In the genomic region with DNA sequence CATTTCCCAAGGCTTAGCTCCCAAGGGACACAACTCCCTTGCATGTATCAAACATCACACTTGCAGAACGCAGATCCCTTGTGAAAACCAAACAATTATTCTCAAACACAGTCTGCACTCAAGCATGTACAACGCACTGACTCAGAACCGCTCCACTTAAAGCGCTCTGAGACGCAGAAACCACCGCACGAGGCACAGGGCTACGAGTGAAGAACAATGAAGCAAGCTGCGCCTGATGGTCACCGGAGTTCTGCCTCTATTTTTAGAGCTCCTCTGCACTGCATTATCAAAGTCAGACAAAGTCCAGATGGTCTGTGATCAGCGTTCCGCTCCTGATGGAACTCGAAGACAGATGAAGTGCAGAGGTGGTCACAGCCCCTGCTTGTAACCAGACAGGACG, we compare ENCODE assay signal across 8 mouse cellular contexts. TPM values are rescaled to one million over a fixed set of nuclear protein-coding genes. Genes with fewer than 3 reads are reported as not detected.
DNase-seq lines count a peak whose midpoint lies in the region; ATAC-seq and TF ChIP-seq lines count a peak whose summit lies in the region.

No protein-coding gene starts in this region.

- peak overlapping the region; percentile 35 for H3K4me2 ChIP-seq in lung, embryonic 14.5 days
- peak overlapping the region; percentile 26; the same call in 1 of the 2 replicates for H3K4me2 ChIP-seq in forebrain, embryonic 11.5 days (ENCODE audit: low read depth, low read length, severe bottlenecking)
- H3K4me2 ChIP-seq in hindbrain, embryonic 13.5 days, result peak overlapping the region; percentile 49

- no peak overlapping the region for H3K4me3 ChIP-seq in lung, embryonic 14.5 days (ENCODE audit: low read depth, low read length)
- no peak overlapping the region for H3K4me3 ChIP-seq in forebrain, embryonic 11.5 days (ENCODE audit: low read depth, low read length)
- peak overlapping the region; percentile 16 for H3K4me3 ChIP-seq in hindbrain, embryonic 13.5 days

- no peak overlapping the region for H3K9ac ChIP-seq in lung, embryonic 14.5 days
- no peak overlapping the region for H3K9ac ChIP-seq in forebrain, embryonic 11.5 days (ENCODE audit: low read length)
- peak overlapping the region; percentile 26; the same call in 1 of the 2 replicates for H3K9ac ChIP-seq in hindbrain, embryonic 13.5 days

- H3K9me3 ChIP-seq in lung, embryonic 14.5 days (ENCODE audit: low read depth, low read length), result no peaks in the 10 kb centered on the region
- H3K9me3 ChIP-seq in forebrain, embryonic 11.5 days (ENCODE audit: control insufficient read depth, low read length), result no peaks in the 10 kb centered on the region
- no peaks in the 10 kb centered on the region for H3K9me3 ChIP-seq in hindbrain, embryonic 13.5 days

- no peak overlapping the region; the same call in 1 of the 2 replicates for H3K27ac ChIP-seq in lung, embryonic 14.5 days (ENCODE audit: low read depth)
- no peak overlapping the region for H3K27ac ChIP-seq in forebrain, embryonic 11.5 days (ENCODE audit: low read depth, low read length)
- 0 out of 2 replicates have a peak overlapping the region, but pooled peaks have one; percentile 25 for H3K27ac ChIP-seq in hindbrain, embryonic 13.5 days

- 0 out of 2 replicates have a peak, but pooled peaks cover 4% of the 10 kb centered on the region for H3K36me3 ChIP-seq in lung, embryonic 14.5 days (ENCODE audit: insufficient read depth)
- H3K36me3 ChIP-seq in forebrain, embryonic 11.5 days (ENCODE audit: control insufficient read depth, insufficient read depth, low read length), result no peaks in the 10 kb centered on the region
- no peaks in the 10 kb centered on the region for H3K36me3 ChIP-seq in hindbrain, embryonic 13.5 days

- no peak for TF ChIP-seq CTCF in lung, embryonic 14.5 days (IDR thresholded peaks at IDR 0.05; ENCODE audit: low read depth)

- WGBS in lung, embryonic 14.5 days, result 41% methylated on average over 14 of the region's 14 CpGs
- 44% methylated on average over 14 of the region's 14 CpGs for WGBS in forebrain, embryonic 11.5 days
- 38% methylated on average over 14 of the region's 14 CpGs for WGBS in hindbrain, embryonic 13.5 days

- no peaks in the 10 kb centered on the region for H3K27me3 ChIP-seq in lung, embryonic 14.5 days (ENCODE audit: insufficient read depth, low read length)
- H3K27me3 ChIP-seq in forebrain, embryonic 11.5 days (ENCODE audit: control insufficient read depth, insufficient read depth, low read length), result no peaks in the 10 kb centered on the region
- no peaks in the 10 kb centered on the region for H3K27me3 ChIP-seq in hindbrain, embryonic 13.5 days

- ATAC-seq in lung, embryonic 14.5 days (ENCODE audit: insufficient read depth), result peak; percentile 66
- ATAC-seq in forebrain, embryonic 11.5 days (replicated peaks; ENCODE audit: low FRiP score), result peak; percentile 78
- ATAC-seq in hindbrain, embryonic 13.5 days (ENCODE audit: low FRiP score), result peak; percentile 54; the same call in 1 of the 2 replicates

- no peaks in the 10 kb centered on the region for H3K4me1 ChIP-seq in lung, embryonic 14.5 days (ENCODE audit: insufficient read depth)
- no peaks in the 10 kb centered on the region for H3K4me1 ChIP-seq in forebrain, embryonic 11.5 days (replicated peaks; ENCODE audit: control insufficient read depth, insufficient read depth, low read length)
- H3K4me1 ChIP-seq in hindbrain, embryonic 13.5 days (replicated peaks), result peaks cover 3% of the 10 kb centered on the region; the same call in 1 of the 2 replicates

- peak; percentile 55 for DNase-seq in lung, embryonic 14.5 days
- DNase-seq in lung, postnatal 25 days (ENCODE audit: low spot score), result no peak
- DNase-seq in forebrain, embryonic 11.5 days (ENCODE audit: low spot score), result peak; percentile 53
- DNase-seq in retina, adult 2 months (ENCODE audit: low read depth, low spot score), result peak; percentile 3
- no peak for DNase-seq in urinary bladder, postnatal 4 days (ENCODE audit: low spot score in 2 of 2)
- no peak for DNase-seq in spleen, adult 18-20 months
- DNase-seq in layer of hippocampus, postnatal 36 days, result no peak

RNA-seq across cellular contexts. Expression of a gene that starts 50.4 kb away (rescaled TPM):
- polyA plus RNA-seq in lung, embryonic 14.5 days (2014; fragmentation: Nextera tagmentation; extraction: Ambion mirVana), result 35.1 and 36.5 TPM in 2 replicates
- 10.5 and 11.9 TPM in 2 replicates for polyA plus RNA-seq in forebrain, embryonic 11.5 days (2014; fragmentation: Nextera tagmentation; extraction: Ambion mirVana)
- polyA plus RNA-seq in hindbrain, embryonic 13.5 days (2015; fragmentation: Nextera tagmentation; extraction: Ambion mirVana), result 3.9 and 4.6 TPM in 2 replicates
- total RNA-seq in layer of hippocampus, postnatal 36 days (2021), result 1 to 10 TPM; 1.7 to 2.0 TPM

Comparison
In these comparisons a context has a peak if more than half of its experiments do, and no peak if none do; other contexts are left out.
1. DNase-seq: peak in lung, embryonic 14.5 days (single experiment), forebrain, embryonic 11.5 days (single experiment) and retina, adult 2 months (single experiment); none in lung, postnatal 25 days (single experiment), urinary bladder, postnatal 4 days (0 of 2), spleen, adult 18-20 months (0 of 2) and layer of hippocampus, postnatal 36 days (0 of 2).
2. Peak in every context shown above with its lines, with median percentiles within 50 percentile points of each other: ATAC-seq and H3K4me2 ChIP-seq.